Mouse (Mus musculus) thymus, postnatal 25 days (tissue): Measurements from ENCODE around the gene Dlat.
"Not testable (repeated sequence)": the region's sequence is repeated elsewhere in the genome, so short reads cannot be mapped to it uniquely, and the experiment has no call there.

Experiments
- DNase-seq: peaks from one replicate; pipeline ENCODE4 v3.0.0; 2022

Dlat gene

DNA sequence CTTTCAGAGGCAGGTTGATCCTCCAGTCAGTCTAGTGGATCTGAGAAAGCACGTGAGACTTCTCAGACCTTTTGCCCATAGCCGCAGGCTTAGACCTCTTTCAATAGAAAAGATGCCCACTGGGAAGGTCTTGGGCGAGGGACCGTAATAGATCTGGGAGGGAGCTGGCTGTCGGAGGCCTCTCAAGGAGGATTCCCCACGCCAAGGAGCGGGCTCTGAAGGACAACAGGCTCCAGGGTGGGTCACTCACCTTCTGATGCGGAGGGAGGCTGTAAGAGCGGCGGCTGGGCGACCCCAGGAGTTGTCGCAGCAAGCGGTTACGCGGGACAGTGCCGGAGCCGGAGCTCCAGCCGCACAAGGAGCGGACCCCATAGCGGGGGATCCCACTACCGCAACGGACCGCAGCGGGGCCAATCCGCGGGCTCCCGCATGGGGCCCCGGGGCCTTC is 615 bp downstream of the Dlat start:
- DNase-seq: no peak

DNA sequence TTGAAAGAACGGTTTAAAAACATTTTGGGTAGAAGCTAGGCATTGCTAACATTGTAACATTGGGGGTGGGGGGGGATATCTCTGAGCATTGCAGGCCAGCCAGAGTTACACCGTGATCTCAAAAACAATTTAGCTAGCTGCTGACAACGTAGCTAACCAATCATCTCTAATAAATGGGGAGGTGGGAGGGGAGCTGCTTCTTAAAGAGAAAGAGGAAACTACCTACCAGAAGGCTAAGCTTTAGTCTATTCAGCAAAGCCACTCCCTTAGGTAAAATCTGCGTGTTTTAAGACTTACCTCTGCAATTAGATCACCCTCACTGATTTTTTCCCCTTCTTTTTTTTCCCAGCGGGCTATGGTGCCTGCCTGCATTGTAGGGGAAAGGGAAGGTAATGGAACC is 1.2 kb downstream of the Dlat start:
- no peak for DNase-seq

DNA sequence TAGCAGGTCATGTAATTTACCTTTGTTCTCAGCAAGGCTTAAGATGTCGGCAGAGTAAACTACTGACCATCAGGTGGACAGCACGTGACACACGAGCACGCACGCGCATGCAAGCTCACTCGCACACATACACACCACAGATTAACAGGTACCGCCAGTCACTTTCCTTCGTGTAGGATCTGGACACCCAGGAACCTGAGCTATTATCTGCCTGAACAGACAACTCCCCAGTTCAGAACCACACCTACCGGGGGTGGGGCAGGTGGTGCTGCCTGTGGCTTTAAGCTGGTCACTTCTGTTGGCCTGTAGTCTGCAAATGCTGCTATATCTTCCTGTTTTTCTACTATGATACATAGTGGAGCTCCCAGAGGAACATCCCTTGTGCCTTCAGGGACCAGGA is 9.1 kb downstream of the Dlat start:
- DNase-seq: no peak

DNA sequence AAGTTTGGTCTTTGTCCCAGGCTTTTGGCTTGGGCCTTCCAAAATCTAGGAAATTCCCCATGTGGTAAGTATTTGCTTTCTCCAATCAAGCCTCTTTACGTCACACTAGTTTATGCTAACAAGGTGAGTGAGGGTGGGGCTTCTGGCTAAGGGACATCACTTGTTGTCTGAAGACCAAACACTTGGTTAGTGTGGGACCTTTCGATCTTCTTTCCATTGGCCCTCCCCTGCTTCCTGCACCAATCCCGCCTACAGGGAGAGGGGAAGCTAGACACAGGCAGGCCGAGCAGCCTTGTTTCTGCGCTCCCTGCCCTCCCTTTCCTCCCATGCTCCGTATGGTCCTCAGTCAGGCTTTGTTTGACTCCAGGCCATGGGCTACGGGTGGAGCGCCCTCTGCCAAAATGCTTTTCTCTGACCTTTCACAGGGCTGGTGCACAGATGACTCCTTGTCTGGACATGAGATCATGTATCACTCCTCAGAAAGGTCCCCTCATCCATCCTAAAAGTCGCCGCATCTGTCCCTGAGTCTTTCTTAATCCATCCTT is 12.7 kb downstream of the Dlat start:
- DNase-seq: no peak

DNA sequence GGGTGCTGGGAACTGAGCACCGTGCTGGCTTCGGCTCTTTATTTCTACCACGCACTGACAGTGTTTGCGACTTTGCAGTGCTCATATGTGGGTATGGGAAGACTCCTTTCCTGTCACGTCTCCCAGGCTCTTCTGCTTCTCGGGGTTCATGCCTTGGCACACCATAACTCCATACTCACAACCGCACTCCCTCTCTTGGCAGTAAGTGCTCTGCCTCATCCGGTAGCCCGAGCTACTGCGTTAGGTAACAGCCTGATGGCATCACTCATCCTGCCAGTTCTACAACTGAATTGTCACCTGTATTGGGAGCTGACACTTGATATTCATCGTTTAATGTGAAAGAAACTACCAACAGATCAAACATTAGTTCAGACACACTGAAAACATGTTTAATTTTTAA is 25.3 kb downstream of the Dlat start:
- DNase-seq: no peak

DNA sequence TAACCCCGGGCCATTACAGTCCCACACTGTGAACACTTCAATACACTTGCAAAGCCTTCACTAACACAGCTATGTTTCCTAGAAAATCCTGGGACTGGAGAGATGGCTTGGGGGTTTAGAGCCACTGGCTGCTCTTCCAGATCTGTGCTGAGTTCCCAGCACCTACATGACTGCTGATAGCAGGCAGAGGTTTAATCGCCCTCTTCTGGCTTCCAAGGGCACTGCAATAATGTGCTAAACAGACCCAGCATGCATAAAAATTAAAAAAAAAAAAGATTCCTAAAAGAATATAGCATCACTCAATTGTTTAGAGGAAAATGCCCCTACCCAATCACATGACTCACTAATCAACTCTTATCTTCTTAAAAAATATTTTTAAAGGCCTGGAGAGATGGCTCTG is 26.5 kb downstream of the Dlat start:
- no peak for DNase-seq

DNA sequence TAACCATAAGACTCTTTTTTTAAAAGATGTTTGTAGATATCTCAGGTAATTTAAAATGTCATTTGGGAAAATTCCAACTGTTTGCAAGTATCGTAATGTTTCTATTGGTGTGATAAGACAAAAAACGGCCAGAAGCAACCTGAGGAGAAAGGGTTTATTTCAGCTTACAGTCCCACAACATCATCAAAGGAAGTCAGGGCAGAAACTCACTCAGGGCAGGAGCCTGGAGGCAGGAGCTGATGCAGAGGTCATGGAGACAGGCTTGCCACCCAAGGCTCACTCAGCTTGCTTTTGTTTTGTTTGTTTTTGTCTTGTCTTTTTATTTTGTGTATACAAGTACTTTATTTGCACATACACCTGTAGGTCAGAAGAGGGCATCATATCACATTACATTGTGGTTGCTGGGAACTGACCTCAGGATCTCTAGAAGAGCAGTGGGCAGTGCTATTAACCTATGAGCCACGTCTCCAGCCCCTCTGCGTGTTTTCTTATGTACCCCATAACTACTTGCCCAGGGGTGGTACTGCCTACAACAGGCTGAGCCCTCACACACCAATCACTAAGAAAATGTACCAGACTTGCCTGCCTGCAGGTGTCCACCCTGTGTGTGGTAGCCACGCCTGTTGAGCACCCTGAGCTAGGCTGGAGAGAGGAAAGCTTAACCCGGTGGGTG is 27.4 kb downstream of the Dlat start:
- DNase-seq: no peak

DNA sequence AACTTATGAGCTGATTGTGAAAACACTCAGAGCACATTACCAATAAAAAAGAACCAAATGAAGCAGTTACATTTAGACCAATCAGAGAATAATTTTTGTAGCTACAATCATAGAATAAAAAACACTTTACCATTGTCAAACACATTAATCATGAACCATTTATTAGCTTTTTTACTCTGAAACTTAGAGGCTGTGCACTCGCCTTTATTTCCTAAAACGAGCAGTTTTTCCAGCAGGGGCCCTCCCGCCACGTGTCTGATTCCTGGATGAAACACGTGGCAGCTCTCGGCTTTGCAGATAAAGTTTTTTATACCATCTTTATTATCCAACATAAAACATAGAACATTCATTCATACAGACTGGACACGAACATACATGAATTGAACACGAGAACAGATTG is 28.7 kb downstream of the Dlat start:
- not testable (repeated sequence) for DNase-seq

DNA sequence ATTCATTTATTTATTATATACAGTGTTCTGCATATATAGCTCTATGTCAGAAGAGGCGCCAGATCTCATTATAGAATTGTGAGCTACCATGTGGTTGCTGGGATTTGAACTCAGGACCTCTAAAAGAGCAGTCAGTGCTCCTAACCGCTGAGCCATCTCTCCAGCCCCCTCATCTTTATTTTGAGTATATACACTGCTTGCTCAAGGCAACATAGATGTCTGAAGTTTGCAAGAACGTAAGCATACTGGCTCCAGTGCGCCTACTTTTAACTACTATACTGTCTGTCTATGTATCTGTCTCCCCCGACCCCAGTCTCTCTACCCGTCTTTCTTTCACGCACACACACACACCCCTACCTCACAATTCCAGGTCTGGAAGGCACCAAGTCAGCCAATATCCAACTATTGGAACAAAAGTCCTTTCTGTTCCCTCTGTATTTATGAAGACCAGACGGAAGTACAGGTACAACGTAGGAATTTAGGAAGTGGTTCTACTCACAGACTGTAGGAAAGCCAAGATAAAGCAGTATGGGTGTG is 41.7 kb downstream of the Dlat start:
- DNase-seq: no peak

DNA sequence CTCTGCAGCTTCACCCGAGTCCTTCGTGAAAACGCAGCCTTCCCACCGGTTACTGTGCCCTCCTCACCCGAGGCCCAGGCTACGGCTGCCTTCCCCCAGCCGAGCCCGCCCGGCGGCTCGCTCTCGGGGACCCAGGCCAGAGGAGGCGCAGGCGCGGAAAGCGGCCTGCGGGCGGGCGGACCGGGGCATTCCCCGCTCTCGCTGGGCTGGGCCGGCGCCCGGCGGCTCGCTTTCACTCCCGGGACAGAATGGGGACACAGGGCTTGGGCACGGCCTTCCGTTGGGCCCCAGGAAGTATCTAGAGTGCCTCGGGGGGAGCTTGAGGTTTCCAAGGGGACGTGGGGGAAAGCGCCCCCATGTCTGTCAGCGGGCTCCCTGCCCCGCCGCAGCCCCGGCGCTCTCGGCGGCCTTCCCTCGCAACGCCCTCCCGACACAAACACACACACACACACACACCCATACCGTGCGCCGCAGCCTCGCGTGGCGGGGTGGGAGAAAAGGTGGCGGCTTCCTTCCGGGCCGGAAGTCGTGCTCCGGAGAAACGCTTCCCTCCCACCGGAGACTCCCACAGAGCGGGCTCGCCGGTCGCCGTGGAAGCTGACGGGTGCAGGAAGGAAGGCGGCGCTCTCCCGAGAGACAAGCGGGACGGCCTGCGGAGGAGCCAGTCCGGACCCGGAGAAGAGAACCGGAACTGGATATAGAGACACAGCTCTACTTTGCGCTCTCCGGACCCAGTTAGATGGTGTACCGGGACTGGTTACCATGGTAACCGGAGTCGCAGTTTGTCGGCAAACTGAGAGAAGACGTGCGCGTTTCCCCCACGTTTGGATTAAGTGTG is 42.6 kb downstream of the Dlat start, which contains the start of the genes Pih1d2 and Nkapd1:
Pih1d2 (plus strand) TSS at position 556 of the 838 bp plus-strand sequence.
Nkapd1 (minus strand) TSS at position 699 of the 838 bp plus-strand sequence.
- peak; percentile 90 for DNase-seq

DNA sequence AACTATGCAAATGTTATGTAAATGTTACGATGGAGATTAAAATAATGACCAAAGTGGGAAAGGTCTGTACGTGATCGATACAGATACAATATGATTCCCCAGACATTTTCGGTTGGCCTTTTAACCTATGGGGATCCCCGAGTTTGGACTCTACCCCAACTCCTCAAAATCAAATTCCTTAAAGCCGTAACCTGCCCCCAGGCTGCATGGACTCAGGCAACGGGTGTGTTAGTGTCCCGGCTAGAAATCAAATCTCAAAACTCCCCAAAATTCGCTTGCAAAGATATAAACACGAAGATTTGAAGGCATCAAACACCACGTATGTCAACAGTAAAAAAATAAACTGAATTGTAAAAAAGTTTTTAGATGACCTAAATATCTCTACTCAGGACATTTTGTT is 43.4 kb downstream of the Dlat start:
- no peak for DNase-seq

DNA sequence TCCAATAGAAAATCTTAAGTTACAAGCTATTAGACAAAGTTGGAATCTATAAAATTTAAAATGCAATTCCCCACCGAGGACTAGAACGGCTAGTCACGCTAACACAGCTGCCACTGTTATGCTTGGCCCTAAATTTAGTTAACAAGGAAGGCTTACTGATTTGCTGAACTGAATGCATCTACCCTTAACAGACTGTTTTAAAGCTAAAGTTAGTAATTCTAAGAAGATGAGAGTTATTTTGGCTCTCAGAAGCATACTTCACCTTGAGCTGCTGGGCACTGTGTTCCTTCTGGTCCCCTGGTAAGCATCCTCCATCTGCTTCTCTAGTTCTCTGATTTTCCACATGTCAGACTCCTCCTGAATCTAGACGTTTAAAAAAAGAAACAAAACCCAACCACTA is 47.5 kb downstream of the Dlat start:
- DNase-seq: no peak

DNA sequence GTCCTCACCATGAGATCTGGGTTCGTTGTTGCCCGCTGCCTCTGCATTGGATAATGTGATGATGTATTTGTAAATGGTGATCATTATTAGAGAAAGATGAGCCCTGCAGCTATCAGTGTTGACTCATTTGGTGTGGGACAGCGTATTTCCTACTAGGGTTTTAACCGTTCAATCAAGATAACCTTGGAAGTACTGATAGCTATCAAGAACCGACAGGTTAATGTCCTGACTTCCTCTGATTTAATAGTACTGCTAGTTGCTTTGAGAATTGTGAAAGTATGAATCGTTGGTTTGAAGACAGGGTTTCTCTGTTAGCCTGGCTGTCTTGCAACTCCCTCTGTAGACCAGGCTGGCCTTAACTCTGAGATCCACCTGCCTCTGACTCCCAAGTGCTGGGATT is 55.2 kb downstream of the Dlat start:
- no peak for DNase-seq

DNA sequence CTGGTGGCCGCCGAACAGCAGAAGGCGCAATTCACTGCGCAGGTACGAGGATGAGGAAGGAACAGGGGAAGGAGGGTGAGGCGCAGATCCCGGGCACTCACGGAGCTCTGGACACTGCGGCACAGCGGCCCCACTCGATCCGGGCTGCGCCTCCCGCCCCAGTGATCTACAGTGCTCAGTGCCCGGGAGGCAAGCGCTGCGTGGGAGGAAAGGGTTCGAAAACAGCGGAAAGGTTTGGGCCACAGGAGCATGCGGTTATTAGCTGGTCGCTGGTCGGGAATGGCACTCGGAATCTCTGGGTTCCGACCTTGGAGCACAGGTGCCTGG is 55.6 kb downstream of the Dlat start:
- DNase-seq: no peak

DNA sequence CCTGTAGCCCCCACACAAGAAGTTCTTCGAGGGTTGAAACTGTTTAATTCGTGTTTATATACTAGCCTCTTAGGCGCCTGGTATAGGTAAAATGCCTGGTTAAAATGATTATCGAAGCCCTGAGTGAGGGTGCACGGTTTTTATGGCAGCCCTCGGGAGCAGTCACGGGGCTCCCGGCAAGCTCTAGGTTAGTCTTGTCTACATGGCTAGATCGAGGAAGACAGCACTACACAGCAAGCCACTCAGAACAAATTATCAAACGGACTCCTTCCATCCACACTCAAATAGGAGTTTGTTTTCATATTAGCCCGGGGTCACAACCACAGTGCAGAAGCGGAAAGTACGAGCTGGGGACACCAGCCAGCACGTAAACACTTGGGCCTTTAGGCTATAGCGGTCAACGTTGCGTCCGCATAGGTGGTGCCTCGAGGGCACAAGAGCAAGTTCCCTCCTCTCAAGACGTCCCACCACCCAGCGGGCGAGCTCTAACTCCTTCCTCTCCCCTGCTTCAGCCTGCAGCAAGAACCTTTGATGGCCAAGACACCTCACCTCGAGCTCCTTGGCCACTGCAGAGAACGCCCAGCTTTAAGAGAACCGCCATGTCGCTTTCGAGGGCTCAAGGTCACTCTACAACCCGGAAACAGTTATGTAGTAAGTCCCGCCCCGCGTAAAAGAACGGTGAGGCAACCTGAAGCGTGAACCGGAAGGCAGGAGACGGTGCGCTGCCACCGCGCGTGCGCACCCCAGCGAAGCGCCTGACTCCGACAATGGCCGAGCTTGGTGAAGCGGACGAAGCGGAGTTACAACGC is 56.2 kb downstream of the Dlat start, which contains the start of the genes Sdhd and Timm8b:
Sdhd (minus strand) TSS at position 624 of the 809 bp plus-strand sequence.
Timm8b (plus strand) TSS at position 722 of the 809 bp plus-strand sequence.
- DNase-seq: peak; percentile 92

DNA sequence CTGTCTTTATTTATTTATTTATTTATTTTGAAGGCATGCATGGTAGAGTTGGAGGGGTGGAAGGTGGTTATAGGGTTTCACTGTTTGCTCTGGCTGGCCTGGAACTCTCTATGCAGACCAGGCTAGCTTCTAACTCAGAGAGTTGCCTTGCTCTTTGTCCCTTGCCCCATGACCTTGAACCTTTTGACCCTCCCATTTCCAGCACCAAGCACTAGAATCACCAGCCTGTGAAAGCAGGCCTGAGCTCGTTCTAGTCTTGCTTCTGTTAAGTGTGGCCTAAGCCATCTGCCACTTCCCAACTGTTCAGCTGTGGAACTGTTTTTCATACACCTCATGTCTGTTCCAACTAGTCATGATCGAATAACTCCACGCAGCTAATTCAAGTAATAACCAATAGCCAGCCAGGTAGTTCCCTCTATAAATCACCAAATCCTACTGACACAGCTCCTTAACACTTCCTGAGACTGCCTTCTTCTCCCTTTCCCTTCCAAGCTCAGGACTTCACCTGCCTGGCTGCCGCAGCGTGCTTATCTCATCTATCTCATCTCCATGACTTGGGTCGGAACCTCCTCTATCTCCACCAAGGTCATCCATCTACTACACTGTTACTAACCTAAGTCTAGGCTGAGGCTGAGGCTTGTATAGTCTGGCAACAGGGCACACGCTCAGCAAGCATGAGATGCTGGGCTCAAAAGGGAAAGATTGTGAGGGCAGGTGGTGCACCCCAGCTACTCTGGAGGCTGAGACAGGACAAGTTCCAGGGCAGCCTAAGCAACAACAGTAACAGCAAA is 57.3 kb downstream of the Dlat start:
- no peak for DNase-seq

DNA sequence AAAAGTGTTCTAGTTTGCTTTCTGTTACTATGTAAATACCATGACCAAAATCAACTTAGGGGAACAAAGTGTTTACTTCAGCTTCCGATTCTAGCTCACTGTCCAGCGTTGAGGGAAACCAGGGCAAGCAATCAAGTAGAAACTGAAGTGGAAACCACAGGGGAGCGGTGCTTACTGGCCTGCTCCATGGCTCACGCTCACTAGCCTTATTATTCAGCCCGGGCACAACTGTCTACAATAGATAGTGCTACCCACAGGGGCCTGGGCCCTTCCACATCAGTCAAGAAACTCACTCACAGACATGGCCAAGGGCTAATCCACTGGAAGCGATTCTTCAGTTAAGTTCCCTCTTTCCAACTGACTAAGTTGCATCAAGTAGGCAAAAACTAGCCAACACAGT is 58.0 kb downstream of the Dlat start:
- no peak for DNase-seq

DNA sequence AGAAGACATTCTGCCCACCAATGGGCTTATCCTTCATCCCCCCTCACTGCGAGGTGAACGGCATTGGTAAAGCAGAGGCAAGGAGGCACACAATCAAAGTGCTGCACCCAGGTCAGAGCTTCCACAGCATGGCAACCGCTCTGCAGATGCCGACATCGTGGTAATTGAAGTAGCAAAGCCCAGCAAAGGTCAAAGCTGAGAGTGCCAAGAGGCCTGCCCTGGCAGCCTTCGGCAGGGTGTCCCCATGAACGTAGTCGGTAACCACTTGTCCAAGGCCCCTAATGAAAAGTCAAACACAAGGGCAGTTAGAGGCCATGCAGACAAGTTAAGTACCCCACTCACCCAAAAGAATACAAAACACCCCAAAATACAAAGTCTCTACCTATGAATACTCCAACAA is 62.6 kb downstream of the Dlat start:
- no peak for DNase-seq

DNA sequence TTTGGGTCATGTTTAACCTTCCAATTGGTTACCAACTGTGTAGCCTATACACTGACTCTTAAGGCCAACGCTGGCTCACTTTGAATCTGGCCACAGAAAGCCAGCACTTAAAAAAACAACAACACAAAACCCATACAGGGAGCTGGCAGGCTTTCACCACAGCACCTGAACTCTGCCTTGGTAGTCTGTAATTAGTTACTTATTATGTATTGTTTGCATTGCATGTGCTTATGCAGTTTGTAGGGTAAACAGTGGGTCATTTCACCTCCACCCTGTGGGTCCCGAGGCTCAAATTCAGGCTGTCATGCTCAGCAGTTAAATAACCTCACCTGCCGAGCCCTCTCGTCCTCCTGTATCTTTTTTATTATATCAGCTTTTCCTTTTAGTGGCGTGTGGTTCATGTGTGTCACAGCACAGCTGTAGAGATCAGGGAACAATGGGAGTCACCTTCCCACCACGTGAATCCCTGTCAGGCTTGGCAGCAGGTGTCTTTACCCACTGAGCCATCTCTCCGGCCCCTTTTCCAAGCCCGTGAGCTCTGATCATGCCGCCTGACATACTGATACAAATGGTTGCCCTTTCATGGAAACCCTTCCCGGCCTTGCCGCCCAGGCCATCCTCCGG is 64.7 kb downstream of the Dlat start:
- no peak for DNase-seq

DNA sequence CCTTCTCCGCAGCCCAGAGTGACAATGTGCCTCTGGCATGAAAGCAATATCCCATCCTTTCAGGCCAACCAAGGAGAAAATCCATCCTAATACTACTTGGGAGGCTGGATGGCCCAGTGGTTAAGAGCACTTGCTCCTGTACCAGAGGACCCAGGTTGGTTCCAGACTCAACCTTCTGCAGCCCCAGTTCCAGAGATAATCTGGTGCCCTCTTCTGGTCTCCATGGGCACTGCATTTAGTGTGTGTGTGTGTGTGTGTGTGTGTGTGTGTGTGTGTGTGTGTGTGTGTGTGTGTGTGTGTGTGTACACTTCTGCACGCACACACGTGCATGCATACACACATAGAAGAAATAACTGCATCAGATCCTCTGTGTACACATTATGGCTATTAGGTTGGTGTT is 66.0 kb downstream of the Dlat start:
- peak; percentile 51 for DNase-seq

DNA sequence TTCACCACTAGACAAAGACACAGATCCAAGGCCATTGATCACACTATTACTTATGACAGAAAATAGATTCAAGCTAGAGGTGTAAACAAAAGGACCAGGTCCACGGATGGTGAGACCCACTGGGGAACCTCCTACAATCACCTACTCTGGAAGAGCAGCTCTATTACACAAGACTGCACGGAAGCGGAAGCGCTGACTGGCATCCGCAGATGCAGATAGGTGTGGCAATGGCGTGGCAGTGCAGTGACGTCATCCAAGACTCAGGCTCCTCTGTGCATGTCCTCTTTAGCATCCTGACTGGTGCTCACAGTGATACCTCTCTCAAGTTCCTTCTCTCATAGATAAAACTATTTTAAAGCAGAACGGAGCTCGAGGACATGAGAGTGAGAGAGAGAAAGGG is 66.6 kb downstream of the Dlat start:
- no peak for DNase-seq
